Mouse (Mus musculus): ENCODE measurements at regions not wholly inside any gene's neighbourhood (a gene's known extent, or its start where the extent isn't known, plus 50 kb on each side); places are given as distances from the start of the nearest gene placed in this dataset.

GRCm38 (mm10) chr2:137513895-137514506 lies 397.6 kb upstream of the Jag1 start:
- no peak overlapping the region for H3K27ac ChIP-seq (ENCODE audit: low read depth, low read length)
- no peaks in the 10 kb centered on the region for H3K9me3 ChIP-seq (ENCODE audit: control insufficient read depth, low read length)
- no peak overlapping the region for H3K9ac ChIP-seq (ENCODE audit: low read length)
- H3K27me3 ChIP-seq (ENCODE audit: control insufficient read depth, insufficient read depth, low read length) = no peaks in the 10 kb centered on the region
- 33% methylated on average over 2 of the region's 2 CpGs for WGBS
- DNase-seq (ENCODE audit: low spot score, missing footprints) = no peak
- ATAC-seq (ENCODE audit: low FRiP score) = 0 out of 2 replicates have a peak, but pooled peaks have one; percentile 40
- no peaks in the 10 kb centered on the region for H3K36me3 ChIP-seq (ENCODE audit: control insufficient read depth, insufficient read depth, low read length)
- H3K4me1 ChIP-seq (ENCODE audit: control insufficient read depth, insufficient read depth, low read length) = no peaks in the 10 kb centered on the region; the same call in 1 of the 2 replicates
- H3K4me3 ChIP-seq (ENCODE audit: low read depth, low read length) = no peak overlapping the region
- H3K4me2 ChIP-seq = no peak overlapping the region

GRCm38 (mm10) chr2:137510671-137511235 lies 394.3 kb upstream of the Jag1 start:
- Histone ChIP-seq H3K4me3 (ENCODE audit: low read depth, low read length) (no peak overlapping the region), H3K27me3 (ENCODE audit: control insufficient read depth, insufficient read depth, low read length) (no peaks in the 10 kb centered on the region), H3K9me3 (ENCODE audit: control insufficient read depth, low read length) (no peaks in the 10 kb centered on the region), H3K9ac (ENCODE audit: low read length) (no peak overlapping the region), H3K4me2 (no peak overlapping the region), H3K36me3 (ENCODE audit: control insufficient read depth, insufficient read depth, low read length) (no peaks in the 10 kb centered on the region), H3K27ac (ENCODE audit: low read depth, low read length) (no peak overlapping the region), H3K4me1 (ENCODE audit: control insufficient read depth, insufficient read depth, low read length) (no peaks in the 10 kb centered on the region; the same call in 1 of the 2 replicates)
- 85% methylated on average over 3 of the region's 3 CpGs for WGBS
- ATAC-seq (ENCODE audit: low FRiP score) (no peak), DNase-seq (ENCODE audit: low spot score, missing footprints) (peak; percentile 81)

GRCm38 (mm10) chr2:137501236-137501635 lies 384.8 kb upstream of the Jag1 start:
- H3K36me3 ChIP-seq (ENCODE audit: control insufficient read depth, insufficient read depth, low read length) = no peaks in the 10 kb centered on the region
- no peak overlapping the region for H3K4me2 ChIP-seq
- H3K9ac ChIP-seq (ENCODE audit: low read length) = no peak overlapping the region
- H3K27ac ChIP-seq (ENCODE audit: low read depth, low read length) = no peak overlapping the region
- H3K4me1 ChIP-seq (ENCODE audit: control insufficient read depth, insufficient read depth, low read length) = no peaks in the 10 kb centered on the region
- H3K4me3 ChIP-seq (ENCODE audit: low read depth, low read length) = no peak overlapping the region
- WGBS = 70% methylated on average over 1 of the region's 1 CpGs
- ATAC-seq (ENCODE audit: low FRiP score) (no peak), DNase-seq (ENCODE audit: low spot score, missing footprints) (no peak)
- H3K9me3 ChIP-seq (ENCODE audit: control insufficient read depth, low read length) = no peaks in the 10 kb centered on the region
- no peaks in the 10 kb centered on the region for H3K27me3 ChIP-seq (ENCODE audit: control insufficient read depth, insufficient read depth, low read length)

- no peak overlapping the region for H3K4me3 ChIP-seq (ENCODE audit: low read depth, low read length)
- H3K4me1 ChIP-seq (ENCODE audit: control insufficient read depth, insufficient read depth, low read length) = no peaks in the 10 kb centered on the region
- H3K27ac ChIP-seq (ENCODE audit: low read depth, low read length) = no peak overlapping the region
- 75% methylated on average over 2 of the region's 2 CpGs for WGBS
- H3K36me3 ChIP-seq (ENCODE audit: control insufficient read depth, insufficient read depth, low read length) = no peaks in the 10 kb centered on the region
- H3K4me2 ChIP-seq = no peak overlapping the region
- no peak for ATAC-seq (ENCODE audit: low FRiP score)
- H3K9me3 ChIP-seq (ENCODE audit: control insufficient read depth, low read length) = no peaks in the 10 kb centered on the region
- H3K9ac ChIP-seq (ENCODE audit: low read length) = no peak overlapping the region
- H3K27me3 ChIP-seq (ENCODE audit: control insufficient read depth, insufficient read depth, low read length) = no peaks in the 10 kb centered on the region
- peak; percentile 31 for DNase-seq (ENCODE audit: low spot score, missing footprints)
Observed at GRCm38 (mm10) chr2:137497616-137498015, 381.2 kb upstream of the Jag1 start.

GRCm38 (mm10) chr2:137493600-137493999 lies 377.2 kb upstream of the Jag1 start:
- Histone ChIP-seq H3K36me3 (ENCODE audit: control insufficient read depth, insufficient read depth, low read length) (no peaks in the 10 kb centered on the region), H3K4me1 (ENCODE audit: control insufficient read depth, insufficient read depth, low read length) (no peaks in the 10 kb centered on the region), H3K4me2 (no peak overlapping the region), H3K9ac (ENCODE audit: low read length) (no peak overlapping the region), H3K27ac (ENCODE audit: low read depth, low read length) (no peak overlapping the region), H3K9me3 (ENCODE audit: control insufficient read depth, low read length) (no peaks in the 10 kb centered on the region), H3K27me3 (ENCODE audit: control insufficient read depth, insufficient read depth, low read length) (no peaks in the 10 kb centered on the region), H3K4me3 (ENCODE audit: low read depth, low read length) (no peak overlapping the region)
- ATAC-seq (ENCODE audit: low FRiP score) (no peak), DNase-seq (ENCODE audit: low spot score, missing footprints) (no peak)
- 90% methylated on average over 5 of the region's 5 CpGs for WGBS

GRCm38 (mm10) chr2:137489181-137489682 lies 372.8 kb upstream of the Jag1 start:
- Histone ChIP-seq H3K9me3 (ENCODE audit: control insufficient read depth, low read length) (no peaks in the 10 kb centered on the region), H3K27me3 (ENCODE audit: control insufficient read depth, insufficient read depth, low read length) (no peaks in the 10 kb centered on the region), H3K4me2 (no peak overlapping the region), H3K36me3 (ENCODE audit: control insufficient read depth, insufficient read depth, low read length) (no peaks in the 10 kb centered on the region), H3K27ac (ENCODE audit: low read depth, low read length) (no peak overlapping the region), H3K4me1 (ENCODE audit: control insufficient read depth, insufficient read depth, low read length) (no peaks in the 10 kb centered on the region), H3K4me3 (ENCODE audit: low read depth, low read length) (no peak overlapping the region), H3K9ac (ENCODE audit: low read length) (no peak overlapping the region)
- no peak for ATAC-seq (ENCODE audit: low FRiP score)
- DNase-seq (ENCODE audit: low spot score, missing footprints) = no peak
- WGBS = 75% methylated on average over 5 of the region's 5 CpGs

GRCm38 (mm10) chr2:137468769-137469168 lies 352.3 kb upstream of the Jag1 start:
- ATAC-seq (ENCODE audit: low FRiP score) = no peak
- 68% methylated on average over 1 of the region's 1 CpGs for WGBS

GRCm38 (mm10) chr2:137457061-137457753 lies 340.8 kb upstream of the Jag1 start:
- H3K36me3 ChIP-seq (ENCODE audit: control insufficient read depth, insufficient read depth, low read length) = no peaks in the 10 kb centered on the region
- 45% methylated on average over 4 of the region's 4 CpGs for WGBS
- ATAC-seq (ENCODE audit: low FRiP score) (peak; percentile 92), DNase-seq (ENCODE audit: low spot score, missing footprints) (peak; percentile 88)
- H3K4me1 ChIP-seq (ENCODE audit: control insufficient read depth, insufficient read depth, low read length) = no peaks in the 10 kb centered on the region
- no peaks in the 10 kb centered on the region for H3K9me3 ChIP-seq (ENCODE audit: control insufficient read depth, low read length)
- no peak overlapping the region for H3K27ac ChIP-seq (ENCODE audit: low read depth, low read length)
- H3K9ac ChIP-seq (ENCODE audit: low read length) = no peak overlapping the region
- no peak overlapping the region for H3K4me2 ChIP-seq
- H3K4me3 ChIP-seq (ENCODE audit: low read depth, low read length) = no peak overlapping the region
- no peaks in the 10 kb centered on the region for H3K27me3 ChIP-seq (ENCODE audit: control insufficient read depth, insufficient read depth, low read length)

More at GRCm38 (mm10) chr2:137468769-137469168, 352.3 kb upstream of the Jag1 start:
- Histone ChIP-seq H3K4me1 (ENCODE audit: control insufficient read depth, insufficient read depth, low read length) (no peaks in the 10 kb centered on the region), H3K4me2 (no peak overlapping the region), H3K9me3 (ENCODE audit: control insufficient read depth, low read length) (no peaks in the 10 kb centered on the region), H3K4me3 (ENCODE audit: low read depth, low read length) (no peak overlapping the region), H3K27ac (ENCODE audit: low read depth, low read length) (no peak overlapping the region), H3K27me3 (ENCODE audit: control insufficient read depth, insufficient read depth, low read length) (no peaks in the 10 kb centered on the region), H3K36me3 (ENCODE audit: control insufficient read depth, insufficient read depth, low read length) (no peaks in the 10 kb centered on the region), H3K9ac (ENCODE audit: low read length) (no peak overlapping the region)
- no peak for DNase-seq (ENCODE audit: low spot score, missing footprints)

- 83% methylated on average over 3 of the region's 3 CpGs for WGBS
- H3K9ac ChIP-seq (ENCODE audit: low read length) = no peak overlapping the region
- DNase-seq (ENCODE audit: low spot score, missing footprints) (no peak), ATAC-seq (ENCODE audit: low FRiP score) (no peak)
- H3K9me3 ChIP-seq (ENCODE audit: control insufficient read depth, low read length) = no peaks in the 10 kb centered on the region
- H3K4me2 ChIP-seq = no peak overlapping the region
- no peaks in the 10 kb centered on the region for H3K4me1 ChIP-seq (ENCODE audit: control insufficient read depth, insufficient read depth, low read length)
- H3K27me3 ChIP-seq (ENCODE audit: control insufficient read depth, insufficient read depth, low read length) = no peaks in the 10 kb centered on the region
- H3K27ac ChIP-seq (ENCODE audit: low read depth, low read length) = no peak overlapping the region
- H3K4me3 ChIP-seq (ENCODE audit: low read depth, low read length) = no peak overlapping the region
- H3K36me3 ChIP-seq (ENCODE audit: control insufficient read depth, insufficient read depth, low read length) = no peaks in the 10 kb centered on the region
Observed at GRCm38 (mm10) chr2:137456436-137456835, 340.0 kb upstream of the Jag1 start.
